Mouse (Mus musculus) megakaryocyte, embryonic 14.5 days (primary cell): ENCODE results near the gene P2ry2. TPM values are rescaled to one million over a fixed set of nuclear protein-coding genes. Genes with fewer than 3 reads are reported as not detected.
A peak's percentile ranks its signal among the peaks of the same experiment; 100 is the strongest.

ENCODE experiments used
- H3K27me3 ChIP-seq: replicated peaks from 2 replicates; pipeline ENCODE3; 2012; ENCODE audit warnings: inconsistent platforms
- H3K36me3 ChIP-seq: replicated peaks from 2 replicates; pipeline ENCODE3; 2012; ENCODE audit warnings: low read length, inconsistent platforms, mixed read lengths
- H3K4me1 ChIP-seq: 2 replicates; pipeline ENCODE4 v1.6.1; 2012; ENCODE audit warnings: inconsistent platforms
- H3K4me3 ChIP-seq: replicated peaks from 2 replicates; pipeline ENCODE3; 2012; ENCODE audit warnings: moderate library complexity, mild to moderate bottlenecking, inconsistent platforms
- H3K9me3 ChIP-seq: 2 replicates; pipeline ENCODE4 v1.6.1; 2012; ENCODE audit warnings: inconsistent platforms
- FLI1 ChIP-seq: IDR thresholded peaks from 2 replicates; pipeline ENCODE4 v1.6.1; 2012; ENCODE audit warnings: low read length, inconsistent platforms, mixed read lengths
- GATA1 ChIP-seq: IDR thresholded peaks from 3 replicates; pipeline ENCODE4 v1.6.1; 2012; ENCODE audit warnings: mixed read lengths, low read length, inconsistent platforms, borderline replicate concordance
- polyA plus RNA-seq: library from polyadenylated mRNA; stranded (reverse); fragments of >175 nt; gene quantifications from 2 replicates; pipeline ENCODE4 v1.2.3, GENCODE M21; 2012; ENCODE audit warnings: low replicate concordance; ENCODE audit not compliant: insufficient read depth

Gene P2ry2
- polyA plus RNA-seq, 1 experiment, result 2.4 TPM

GRCm38 (mm10) chr7:100950031-100950430 is 62.6 kb downstream of the P2ry2 start:
- Histone ChIP-seq H3K4me1 (peaks cover 68% of the 10 kb centered on the region), H3K36me3 (no peaks in the 10 kb centered on the region), H3K27me3 (peaks cover 41% of the 10 kb centered on the region), H3K9me3 (no peaks in the 10 kb centered on the region), H3K4me3 (peak overlapping the region; percentile 78)
- TF ChIP-seq FLI1, result no peak
- TF ChIP-seq GATA1, result no peak

Other genes starting within 250 kb of the P2ry2 start
- gene Relt, start 149.4 kb downstream of the P2ry2 start, polyA plus RNA-seq, result 15.0 and 15.3 TPM in 2 replicates
- 1.3 TPM in 2 replicates for gene Arhgef17, start 80.8 kb downstream of the P2ry2 start, polyA plus RNA-seq
- gene P2ry6, start 38.2 kb downstream of the P2ry2 start, polyA plus RNA-seq, result 7.0 and 20.0 TPM in 2 replicates
- 1.8 and 5.0 TPM in 2 replicates for gene Fchsd2, start 80.0 kb upstream of the P2ry2 start, polyA plus RNA-seq